Mouse (Mus musculus): ENCODE measurements around the gene Tmem235. TPM values are rescaled to one million over a fixed set of nuclear protein-coding genes. Genes with fewer than 3 reads are reported as not detected.

Gene Tmem235
- polyA plus RNA-seq, 1 experiment, result 0.04 TPM

DNA sequence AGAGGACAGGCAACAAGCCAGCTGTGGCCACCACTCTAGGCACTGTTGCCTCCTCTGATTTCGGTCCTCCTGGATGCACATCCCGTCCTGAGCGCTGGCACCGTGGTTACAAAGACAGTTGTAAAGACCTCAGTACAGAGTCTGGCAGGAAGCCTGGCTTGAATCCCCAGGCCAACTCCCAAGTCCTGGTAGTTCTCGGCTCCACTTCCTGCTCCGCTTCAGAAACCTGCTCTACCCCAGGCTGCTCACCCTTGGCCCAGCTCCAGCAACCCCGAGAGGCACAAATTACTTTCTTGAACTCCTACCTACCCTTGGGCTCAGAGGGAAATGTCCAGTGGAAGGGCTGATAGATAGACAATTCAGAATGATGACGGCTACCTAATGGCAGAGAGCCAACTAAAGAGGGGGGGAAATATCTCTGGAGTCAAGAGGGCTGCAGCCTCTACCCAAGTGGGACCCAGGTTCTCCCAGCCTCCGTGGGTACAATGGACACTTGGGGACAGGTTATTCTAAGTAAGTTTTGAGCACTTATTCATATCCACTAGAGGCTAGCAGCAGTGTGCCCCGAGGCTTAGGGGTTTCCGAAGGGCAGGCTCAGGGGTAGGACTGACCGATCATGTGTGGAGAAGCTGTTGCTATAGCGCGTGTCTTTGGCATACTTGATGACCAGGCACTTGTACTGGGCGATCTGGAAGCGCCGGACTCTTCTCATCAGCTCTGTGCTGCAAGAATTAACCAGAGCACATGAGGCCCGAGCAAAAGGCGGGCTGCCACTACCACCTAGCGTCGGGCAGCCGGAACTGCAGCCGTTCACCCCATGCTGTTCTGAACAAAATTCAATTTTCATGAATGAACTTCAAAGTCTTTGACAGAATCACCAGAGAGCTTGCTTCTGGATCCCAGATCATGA, 36.2 kb upstream of the Tmem235 start:
- no peaks in the 10 kb centered on the region; the same call in 1 of the 2 replicates for H3K4me1 ChIP-seq (ENCODE audit: control insufficient read depth, insufficient read depth, low read length)
- no peak overlapping the region for H3K4me3 ChIP-seq (ENCODE audit: insufficient read depth, low read length)
- H3K27ac ChIP-seq (ENCODE audit: insufficient read depth, low read length), result no peak overlapping the region
- TF ChIP-seq POLR2A (IDR thresholded peaks at IDR 0.05; ENCODE audit: extremely low read depth, insufficient read depth, low read length) (no peak), CTCF (IDR thresholded peaks at IDR 0.05; ENCODE audit: extremely low read depth, insufficient read depth, low read length) (peak; percentile 92)

DNA sequence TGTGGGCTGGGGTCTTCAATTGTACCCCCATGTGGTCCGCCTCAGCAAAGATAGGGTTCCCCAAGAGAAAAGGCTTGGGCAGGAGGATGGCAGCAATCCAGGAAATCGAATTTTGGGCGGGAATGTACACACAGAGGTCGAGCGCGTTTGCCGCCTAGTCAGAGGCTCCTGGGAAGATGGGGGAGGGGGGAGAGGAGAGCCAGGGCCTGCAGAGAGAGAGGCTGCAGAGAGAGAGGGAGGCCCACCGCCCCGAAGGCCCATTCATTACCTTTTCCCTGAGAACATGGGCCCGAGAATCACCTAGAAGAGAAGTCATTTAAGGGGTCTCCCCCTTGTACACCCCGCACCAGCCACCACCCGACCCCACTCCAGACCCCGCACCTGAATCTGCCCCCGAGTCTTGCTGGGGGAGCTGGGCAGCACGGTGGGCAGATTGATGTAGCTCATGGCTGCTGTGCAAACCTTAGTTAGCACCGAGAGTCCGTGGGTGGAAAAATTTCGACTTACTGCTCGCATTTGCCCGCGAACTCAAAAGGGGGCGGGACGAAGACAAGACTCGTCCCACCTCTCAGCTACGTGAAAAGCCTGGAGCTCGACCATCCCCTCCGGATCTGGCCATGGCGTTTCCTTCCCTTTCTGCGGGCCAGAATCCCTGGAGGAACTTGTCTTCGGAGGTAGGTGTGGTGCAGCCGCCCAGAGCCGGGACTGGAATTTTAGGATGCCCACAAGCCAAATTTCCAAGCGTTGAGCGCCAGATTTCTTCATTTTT, 35.0 kb upstream of the Tmem235 start, which contains the start of the genes Afmid and Tk1:
Afmid (plus strand) TSS at position 592 of the 769 bp plus-strand sequence.
Tk1 (minus strand) TSS at position 760 of the 769 bp plus-strand sequence.
- Histone ChIP-seq H3K27ac (ENCODE audit: insufficient read depth, low read length) (no peak within 1 kb of the TSS), H3K4me3 (ENCODE audit: insufficient read depth, low read length) (no peak within 1 kb of the TSS), H3K4me1 (ENCODE audit: control insufficient read depth, insufficient read depth, low read length) (no peaks in the 10 kb centered on the region)
- TF ChIP-seq POLR2A (IDR thresholded peaks at IDR 0.05; ENCODE audit: extremely low read depth, insufficient read depth, low read length) (no peak), CTCF (IDR thresholded peaks at IDR 0.05; ENCODE audit: extremely low read depth, insufficient read depth, low read length) (no peak)

GRCm38 (mm10) chr11:117826164-117826563, 34.4 kb upstream of the Tmem235 start:
- TF ChIP-seq POLR2A (IDR thresholded peaks at IDR 0.05; ENCODE audit: extremely low read depth, insufficient read depth, low read length), result no peak
- H3K4me1 ChIP-seq (ENCODE audit: control insufficient read depth, insufficient read depth, low read length), result no peaks in the 10 kb centered on the region
- H3K27ac ChIP-seq (ENCODE audit: insufficient read depth, low read length), result no peak overlapping the region
- no peak overlapping the region for H3K4me3 ChIP-seq (ENCODE audit: insufficient read depth, low read length)

DNA sequence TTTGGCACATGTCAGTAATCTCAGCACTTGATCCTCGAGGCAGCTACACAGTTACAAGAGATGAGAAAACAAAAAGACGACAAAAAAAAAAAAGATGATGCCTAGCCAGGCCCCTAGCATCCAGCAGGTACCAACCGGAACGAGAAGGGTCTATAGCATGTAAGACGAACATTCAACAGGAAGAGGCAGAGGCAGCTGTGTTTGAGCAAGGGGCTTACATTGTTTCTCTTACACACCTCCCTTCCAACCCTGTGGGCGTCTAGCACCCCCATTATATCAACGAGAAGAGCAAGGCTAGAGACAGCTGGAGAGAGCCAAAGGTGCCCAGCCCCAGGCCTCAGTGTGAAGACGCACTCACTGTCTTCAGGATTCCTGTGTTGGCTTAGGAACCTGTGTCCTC, 33.6 kb upstream of the Tmem235 start:
- Histone ChIP-seq H3K27ac (ENCODE audit: insufficient read depth, low read length) (no peak overlapping the region), H3K4me1 (ENCODE audit: control insufficient read depth, insufficient read depth, low read length) (no peaks in the 10 kb centered on the region), H3K4me3 (ENCODE audit: insufficient read depth, low read length) (no peak overlapping the region)
- TF ChIP-seq POLR2A (IDR thresholded peaks at IDR 0.05; ENCODE audit: extremely low read depth, insufficient read depth, low read length) (no peak), CTCF (IDR thresholded peaks at IDR 0.05; ENCODE audit: extremely low read depth, insufficient read depth, low read length) (no peak)

- no peak for TF ChIP-seq CTCF (IDR thresholded peaks at IDR 0.05; ENCODE audit: extremely low read depth, insufficient read depth, low read length)
- no peak for TF ChIP-seq POLR2A (IDR thresholded peaks at IDR 0.05; ENCODE audit: extremely low read depth, insufficient read depth, low read length)
- Histone ChIP-seq H3K4me1 (ENCODE audit: control insufficient read depth, insufficient read depth, low read length) (no peaks in the 10 kb centered on the region), H3K4me3 (ENCODE audit: insufficient read depth, low read length) (no peak overlapping the region), H3K27ac (ENCODE audit: insufficient read depth, low read length) (no peak overlapping the region)
Measured at GRCm38 (mm10) chr11:117827386-117827785, 33.2 kb upstream of the Tmem235 start.

GRCm38 (mm10) chr11:117828149-117828887, 32.2 kb upstream of the Tmem235 start:
- Histone ChIP-seq H3K4me1 (ENCODE audit: control insufficient read depth, insufficient read depth, low read length) (no peaks in the 10 kb centered on the region), H3K27ac (ENCODE audit: insufficient read depth, low read length) (no peak overlapping the region), H3K4me3 (ENCODE audit: insufficient read depth, low read length) (no peak overlapping the region)
- TF ChIP-seq CTCF (IDR thresholded peaks at IDR 0.05; ENCODE audit: extremely low read depth, insufficient read depth, low read length), result no peak
- TF ChIP-seq POLR2A (IDR thresholded peaks at IDR 0.05; ENCODE audit: extremely low read depth, insufficient read depth, low read length), result no peak

GRCm38 (mm10) chr11:117828888-117829604, 31.5 kb upstream of the Tmem235 start:
- no peak for TF ChIP-seq CTCF (IDR thresholded peaks at IDR 0.05; ENCODE audit: extremely low read depth, insufficient read depth, low read length)
- H3K4me1 ChIP-seq (ENCODE audit: control insufficient read depth, insufficient read depth, low read length), result no peaks in the 10 kb centered on the region
- no peak overlapping the region for H3K4me3 ChIP-seq (ENCODE audit: insufficient read depth, low read length)
- H3K27ac ChIP-seq (ENCODE audit: insufficient read depth, low read length), result no peak overlapping the region

DNA sequence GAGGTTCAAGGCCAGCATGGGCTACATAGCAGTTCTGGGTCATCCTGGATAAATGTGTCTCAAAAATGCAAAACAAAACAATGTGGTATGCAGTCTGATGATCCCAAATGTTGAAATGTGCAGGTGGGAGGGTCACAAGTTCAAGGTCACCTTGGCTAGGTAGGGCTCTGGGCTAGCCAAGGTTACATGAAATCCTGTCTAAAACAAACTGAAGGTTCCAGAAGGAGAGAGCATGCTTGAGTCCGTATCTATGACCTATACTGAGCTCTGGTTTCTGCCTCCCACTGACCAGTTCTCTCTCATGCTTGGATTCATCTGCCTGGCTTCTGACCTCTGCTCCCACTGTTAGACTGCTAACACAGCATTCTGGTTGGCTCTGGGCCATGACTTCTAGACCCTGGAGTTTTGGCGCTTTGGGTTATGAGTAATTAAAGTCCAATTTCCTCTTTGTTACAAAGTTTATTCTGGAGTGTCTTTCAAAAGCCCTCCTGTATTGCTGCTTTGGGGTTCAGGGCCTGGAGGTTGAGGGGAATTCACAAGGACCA, 30.8 kb upstream of the Tmem235 start:
- Histone ChIP-seq H3K4me3 (ENCODE audit: insufficient read depth, low read length) (no peak overlapping the region), H3K27ac (ENCODE audit: insufficient read depth, low read length) (no peak overlapping the region), H3K4me1 (ENCODE audit: control insufficient read depth, insufficient read depth, low read length) (no peaks in the 10 kb centered on the region)
- TF ChIP-seq POLR2A (IDR thresholded peaks at IDR 0.05; ENCODE audit: extremely low read depth, insufficient read depth, low read length) (no peak), CTCF (IDR thresholded peaks at IDR 0.05; ENCODE audit: extremely low read depth, insufficient read depth, low read length) (no peak)

Data from cortical plate, adult 2 months (tissue).